In the genomic region with DNA sequence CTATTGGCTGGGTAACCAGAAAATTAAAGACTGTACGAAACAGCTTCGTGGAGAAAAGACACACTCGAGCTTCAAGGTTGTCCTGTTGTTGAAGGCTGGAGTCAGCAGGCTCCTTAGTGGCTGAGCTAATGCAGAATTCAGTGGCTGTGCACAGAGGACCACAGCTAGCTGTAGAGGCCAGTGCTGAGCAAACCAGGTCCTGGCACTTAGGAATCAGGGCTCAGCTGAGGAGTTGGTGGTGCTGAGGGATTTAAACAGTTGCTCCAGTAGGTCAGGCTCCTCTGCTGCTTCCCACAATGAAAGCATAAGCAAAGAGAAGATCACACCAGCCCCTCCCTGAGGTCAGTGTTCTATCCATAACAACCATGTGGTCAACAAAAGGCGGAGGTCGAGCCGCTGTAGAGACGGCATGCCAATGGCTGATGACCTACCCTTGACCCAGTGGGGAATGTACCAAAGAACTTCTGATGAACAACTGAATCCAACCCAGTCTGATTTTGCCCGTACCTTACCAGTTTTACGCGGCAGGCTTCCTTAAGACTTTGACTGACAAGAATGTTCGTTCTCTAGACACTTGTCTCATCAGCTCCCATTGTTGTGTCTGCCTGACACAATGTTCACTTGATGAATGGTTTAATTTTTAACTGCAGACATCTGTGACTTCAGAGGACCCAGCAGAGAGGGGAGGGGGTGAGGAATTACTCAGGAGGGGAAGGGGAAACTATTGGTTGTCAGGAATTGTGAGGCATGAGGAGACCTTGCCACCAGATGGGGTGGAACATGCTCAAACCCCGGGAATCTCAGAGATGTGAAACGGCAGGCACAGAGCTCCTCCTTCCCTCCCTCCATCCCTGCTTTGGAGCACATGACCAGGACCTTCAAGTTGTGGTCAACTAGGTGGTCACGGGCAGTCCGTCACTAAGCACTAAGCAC, we compare ENCODE assay signal across 8 mouse cellular contexts. TPM values are rescaled to one million over a fixed set of nuclear protein-coding genes. Genes with fewer than 3 reads are reported as not detected.
DNase-seq lines count a peak whose midpoint lies in the region; ATAC-seq and TF ChIP-seq lines count a peak whose summit lies in the region.

No protein-coding gene starts in this region.

- no peak overlapping the region for H3K27ac ChIP-seq in heart, postnatal 0 days (ENCODE audit: low read depth)
- peak overlapping the region; percentile 87 for H3K27ac ChIP-seq in forebrain, postnatal 0 days (ENCODE audit: low read depth, low read length)
- H3K27ac ChIP-seq in limb, embryonic 10.5 days: peak overlapping the region; percentile 95

- peak; percentile 11; the same call in 1 of the 2 replicates for TF ChIP-seq CTCF in heart, postnatal 0 days (IDR thresholded peaks at IDR 0.05; ENCODE audit: low read depth)
- TF ChIP-seq CTCF in forebrain, postnatal 0 days (IDR thresholded peaks at IDR 0.05; ENCODE audit: low read depth): peak; percentile 37

- no peak overlapping the region for H3K4me3 ChIP-seq in heart, postnatal 0 days (ENCODE audit: low read depth, low read length)
- no peak overlapping the region for H3K4me3 ChIP-seq in forebrain, postnatal 0 days (ENCODE audit: low read depth, low read length)
- H3K4me3 ChIP-seq in limb, embryonic 10.5 days: peak overlapping the region; percentile 22

- no peaks in the 10 kb centered on the region for H3K36me3 ChIP-seq in heart, postnatal 0 days (replicated peaks; ENCODE audit: control insufficient read depth, insufficient read depth, low read length)
- H3K36me3 ChIP-seq in forebrain, postnatal 0 days (ENCODE audit: insufficient read depth): no peaks in the 10 kb centered on the region
- H3K36me3 ChIP-seq in limb, embryonic 10.5 days: no peaks in the 10 kb centered on the region

- no peaks in the 10 kb centered on the region for H3K27me3 ChIP-seq in heart, postnatal 0 days (ENCODE audit: control insufficient read depth, insufficient read depth, low read length)
- H3K27me3 ChIP-seq in forebrain, postnatal 0 days (ENCODE audit: insufficient read depth, low read length): no peaks in the 10 kb centered on the region
- no peaks in the 10 kb centered on the region for H3K27me3 ChIP-seq in limb, embryonic 10.5 days (ENCODE audit: low read depth, poor library complexity, severe bottlenecking)

- intact Hi-C loops in gastrocnemius, postnatal 36 days (cut with DNase I): no loop called here

- no peak for TF ChIP-seq EP300 in heart, postnatal 0 days (IDR thresholded peaks at IDR 0.05; ENCODE audit: low read depth)

- ATAC-seq in heart, postnatal 0 days (ENCODE audit: insufficient read depth, low read depth): no peak
- peak; percentile 81 for ATAC-seq in forebrain, postnatal 0 days
- ATAC-seq in erythroid progenitor cell, adult 5-6 weeks (replicated peaks; ENCODE audit: low FRiP score, poor library complexity, severe bottlenecking): no peak

- H3K9ac ChIP-seq in heart, postnatal 0 days (replicated peaks; ENCODE audit: low read depth, low read length): no peak overlapping the region
- H3K9ac ChIP-seq in forebrain, postnatal 0 days: no peak overlapping the region

- peaks cover 32% of the 10 kb centered on the region for H3K4me1 ChIP-seq in heart, postnatal 0 days (ENCODE audit: control insufficient read depth, insufficient read depth)
- H3K4me1 ChIP-seq in forebrain, postnatal 0 days (ENCODE audit: insufficient read depth): peaks cover 26% of the 10 kb centered on the region
- peaks cover 77% of the 10 kb centered on the region for H3K4me1 ChIP-seq in limb, embryonic 10.5 days

- DNase-seq in heart, postnatal 0 days (ENCODE audit: low spot score): peak; percentile 13
- DNase-seq in heart, adult 9 months (ENCODE audit: low spot score in 2 of 2): no peak
- peak; percentile 66 for DNase-seq in forebrain, postnatal 0 days
- peak; percentile 59 for DNase-seq in limb, embryonic 10.5 days (ENCODE audit: low spot score)
- DNase-seq in retina, embryonic 14.5 days (ENCODE audit: low spot score): peak; percentile 25
- DNase-seq in urinary bladder, postnatal 10 days (ENCODE audit: low spot score): no peak
- DNase-seq in gastrocnemius, postnatal 36 days: no peak

- no peak overlapping the region for H3K4me2 ChIP-seq in heart, postnatal 0 days (ENCODE audit: low read depth, low read length)
- H3K4me2 ChIP-seq in forebrain, postnatal 0 days (ENCODE audit: low read depth): 0 out of 2 replicates have a peak overlapping the region, but pooled peaks have one; percentile 5

- WGBS in heart, postnatal 0 days: 46% methylated on average over 15 of the region's 15 CpGs
- 55% methylated on average over 15 of the region's 15 CpGs for WGBS in forebrain, postnatal 0 days
- 21% methylated on average over 15 of the region's 15 CpGs for WGBS in limb, embryonic 10.5 days

- H3K9me3 ChIP-seq in heart, postnatal 0 days (replicated peaks; ENCODE audit: control insufficient read depth, low read length): no peaks in the 10 kb centered on the region
- no peaks in the 10 kb centered on the region for H3K9me3 ChIP-seq in forebrain, postnatal 0 days (ENCODE audit: low read length)
- no peaks in the 10 kb centered on the region for H3K9me3 ChIP-seq in limb, embryonic 10.5 days (replicated peaks)

RNA-seq across cellular contexts. Expression of a gene that starts 57.6 kb away (rescaled TPM):
- 5.2 and 26.4 TPM in 2 replicates for total RNA-seq in heart, postnatal 0 days (2014; rRNA removed; ENCODE audit: low replicate concordance)
- 8.9 and 9.2 TPM in 2 replicates for polyA plus RNA-seq in heart, postnatal 0 days (2015; fragmentation: Nextera tagmentation; extraction: Ambion mirVana)
- 3.4 and 11.6 TPM in 2 replicates for total RNA-seq in forebrain, postnatal 0 days (2014; rRNA removed)
- polyA plus RNA-seq in forebrain, postnatal 0 days (2015; fragmentation: Nextera tagmentation; extraction: Ambion mirVana): 10.8 and 13.3 TPM in 2 replicates
- 6.2 and 8.7 TPM in 2 replicates for polyA plus RNA-seq in limb, embryonic 10.5 days (2016; fragmentation: Nextera tagmentation; extraction: Ambion mirVana)
- total RNA-seq in erythroid progenitor cell, adult 5-6 weeks (2015; ENCODE audit: low replicate concordance): 132 and 171 TPM in 2 replicates
- total RNA-seq in erythroid progenitor cell, adult 5-6 weeks (2017; ENCODE audit: low replicate concordance): 55.7 and 78.7 TPM in 2 replicates
- 1 to 10 TPM; 5.0 to 6.5 TPM for total RNA-seq in gastrocnemius, postnatal 36 days (2021)

Comparison
In these comparisons a context has a peak if more than half of its experiments do, and no peak if none do; other contexts are left out.
1. DNase-seq: peak in heart, postnatal 0 days (single experiment), forebrain, postnatal 0 days (single experiment), limb, embryonic 10.5 days (single experiment) and retina, embryonic 14.5 days (single experiment); none in heart, adult 9 months (0 of 2), urinary bladder, postnatal 10 days (single experiment) and gastrocnemius, postnatal 36 days (0 of 2).